Mouse (Mus musculus) heart, adult 8-10 months (tissue): ENCODE results near the gene Snap91. TPM values are rescaled to one million over a fixed set of nuclear protein-coding genes. Genes with fewer than 3 reads are reported as not detected.

Experiments
- DNase-seq: peaks from one replicate; pipeline ENCODE4 v3.0.0; 2022; ENCODE audit warnings: low spot score
- total RNA-seq, 4 experiments: library from RNA; stranded (reverse); gene quantifications; 2 replicates each; pipeline ENCODE4 v1.2.4; 2022

The Snap91 gene
- total RNA-seq, 4 experiments from 2014 or later, result 4.1 to 8.7 (median 6.3) TPM

DNA sequence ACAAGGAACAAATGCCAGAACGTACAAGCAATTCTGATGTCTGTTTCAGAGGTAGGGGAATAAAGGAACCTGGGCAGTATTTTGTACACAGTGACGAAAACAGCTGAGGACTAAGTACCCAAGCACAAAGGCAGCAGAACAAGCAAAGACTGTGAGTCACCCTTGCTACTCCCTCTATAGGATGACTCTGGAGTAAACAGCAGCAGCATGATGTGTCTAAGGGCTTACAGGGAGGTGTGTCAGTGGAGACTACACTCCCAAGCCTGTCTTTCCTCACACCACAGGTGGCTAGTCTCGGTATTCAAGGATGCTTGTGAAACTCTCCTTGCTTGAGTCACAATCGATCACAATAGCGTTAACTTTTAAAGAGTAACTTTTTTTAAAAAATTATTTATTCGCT lies 66.1 kb downstream of the Snap91 start:
- no peak for DNase-seq

GRCm38 (mm10) chr9:86813327-86813726 lies 67.1 kb downstream of the Snap91 start:
- DNase-seq, result no peak

DNA sequence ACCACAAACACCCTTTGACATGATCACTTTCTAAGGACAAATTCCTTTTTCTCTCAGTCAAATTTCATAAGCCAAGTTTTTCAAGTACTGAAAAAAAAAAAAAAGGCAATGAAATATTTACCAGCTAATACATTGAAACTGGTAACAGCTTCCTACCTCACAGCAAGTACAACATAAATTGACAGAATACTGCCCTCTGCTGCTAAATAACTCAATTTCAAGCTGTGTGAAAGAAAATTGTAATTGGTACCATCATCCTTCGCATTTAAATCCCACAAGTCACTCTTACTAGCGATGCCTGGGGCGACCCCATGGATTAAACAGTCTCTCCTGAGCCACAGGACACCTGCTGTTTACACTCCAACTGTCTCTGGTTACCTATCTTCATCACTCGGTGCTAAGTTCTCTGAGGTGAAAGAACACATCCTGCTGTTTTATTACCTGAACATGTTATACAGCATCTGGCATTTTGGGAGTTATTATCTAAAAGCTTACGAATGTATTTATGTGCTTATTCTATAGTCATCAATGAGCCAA lies 69.7 kb downstream of the Snap91 start:
- DNase-seq, result no peak

DNA sequence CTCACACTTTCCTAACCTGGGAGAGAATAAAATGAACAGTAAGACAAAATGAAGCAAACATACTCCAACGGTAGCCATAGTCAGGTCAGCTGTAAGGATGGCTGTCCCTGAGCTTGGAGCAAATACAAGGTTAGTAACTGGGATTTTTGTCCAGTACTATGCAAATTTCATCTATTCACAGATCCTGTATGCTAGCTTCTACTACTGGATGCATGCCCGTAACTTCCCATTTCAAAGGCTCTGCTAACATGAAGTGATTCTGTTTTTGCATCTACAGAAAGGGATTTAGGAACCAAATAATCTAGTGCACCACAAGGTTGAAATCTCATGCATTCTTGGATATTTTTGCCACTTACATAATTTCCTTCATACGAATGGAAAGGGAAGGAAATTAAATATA lies 70.2 kb downstream of the Snap91 start:
- no peak for DNase-seq

DNA sequence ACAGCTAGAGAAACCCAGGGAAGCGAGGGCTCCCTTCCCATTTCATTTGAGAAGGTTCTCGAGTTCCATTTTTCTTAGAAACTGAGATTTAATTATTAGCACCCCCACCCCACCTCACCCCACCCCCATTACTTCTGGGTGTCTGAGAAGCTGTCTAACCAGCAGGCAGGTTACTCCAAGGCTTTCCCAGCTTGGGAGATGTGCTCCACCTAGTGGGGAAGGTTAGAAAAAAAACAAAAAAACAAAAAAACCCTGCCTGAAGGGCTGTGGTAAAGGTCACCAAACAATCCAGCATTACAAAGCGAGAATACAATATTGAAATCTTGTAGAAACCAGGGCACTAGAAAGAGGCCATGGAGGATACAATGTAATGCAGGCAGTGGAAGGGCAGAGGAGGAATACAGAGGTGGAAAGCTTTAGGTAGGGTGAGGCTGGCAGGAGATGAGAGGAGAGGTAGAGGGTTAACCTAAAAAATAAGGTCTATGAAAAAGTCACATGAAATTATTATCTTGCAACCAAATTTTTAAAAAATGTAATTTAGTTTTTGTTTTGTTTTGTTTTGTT lies 79.8 kb downstream of the Snap91 start:
- DNase-seq, result peak; percentile 17

GRCm38 (mm10) chr9:86799099-86799498 lies 81.4 kb downstream of the Snap91 start:
- DNase-seq, result no peak

- no peak for DNase-seq
Measured at GRCm38 (mm10) chr9:86798686-86799085, 81.8 kb downstream of the Snap91 start.

DNA sequence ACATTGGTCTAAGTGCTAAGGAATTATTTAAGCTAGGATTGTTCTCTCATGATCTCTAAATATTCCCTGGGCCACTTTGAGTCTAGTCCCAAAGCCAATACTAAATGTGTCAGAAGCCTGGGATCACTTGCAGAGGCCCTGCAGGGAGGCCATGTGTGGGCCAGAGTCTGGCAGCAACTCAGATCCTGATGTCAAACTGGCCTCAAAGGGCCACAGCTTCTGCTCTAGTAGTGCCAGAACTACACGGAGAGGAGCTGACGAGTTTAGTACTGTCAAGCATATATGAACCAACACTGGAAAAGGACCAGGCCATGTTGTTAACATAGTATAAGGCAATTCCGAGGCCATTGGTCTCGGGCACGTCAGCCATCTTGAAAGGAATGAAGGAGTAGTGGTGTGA lies 82.3 kb downstream of the Snap91 start:
- DNase-seq, result no peak

- DNase-seq, result no peak
Measured at GRCm38 (mm10) chr9:86797553-86797952, 82.9 kb downstream of the Snap91 start.

DNA sequence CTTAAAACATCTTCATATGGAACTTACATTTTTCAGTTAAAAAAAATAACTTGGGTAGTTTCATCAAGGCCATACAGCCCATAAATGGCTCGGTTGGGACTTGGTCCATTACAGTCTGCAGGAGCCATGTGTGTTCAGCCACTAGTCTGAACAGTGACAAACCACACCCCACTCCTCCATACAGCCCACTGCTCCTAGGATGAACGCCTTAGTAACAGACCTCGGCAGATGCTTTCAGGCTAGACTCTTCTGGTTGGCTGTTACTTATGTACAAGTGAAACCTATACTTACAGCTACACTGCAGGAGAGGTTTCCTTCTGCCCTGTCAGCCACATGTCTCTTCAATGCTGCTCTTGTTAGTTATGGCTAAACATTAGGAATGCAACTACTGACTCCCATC lies 85.2 kb downstream of the Snap91 start:
- no peak for DNase-seq

GRCm38 (mm10) chr9:86791927-86792326 lies 88.5 kb downstream of the Snap91 start:
- DNase-seq, result no peak

- no peak for DNase-seq
Measured at GRCm38 (mm10) chr9:86789186-86789585, 91.3 kb downstream of the Snap91 start.

GRCm38 (mm10) chr9:86782836-86783235 lies 97.6 kb downstream of the Snap91 start:
- no peak for DNase-seq

DNA sequence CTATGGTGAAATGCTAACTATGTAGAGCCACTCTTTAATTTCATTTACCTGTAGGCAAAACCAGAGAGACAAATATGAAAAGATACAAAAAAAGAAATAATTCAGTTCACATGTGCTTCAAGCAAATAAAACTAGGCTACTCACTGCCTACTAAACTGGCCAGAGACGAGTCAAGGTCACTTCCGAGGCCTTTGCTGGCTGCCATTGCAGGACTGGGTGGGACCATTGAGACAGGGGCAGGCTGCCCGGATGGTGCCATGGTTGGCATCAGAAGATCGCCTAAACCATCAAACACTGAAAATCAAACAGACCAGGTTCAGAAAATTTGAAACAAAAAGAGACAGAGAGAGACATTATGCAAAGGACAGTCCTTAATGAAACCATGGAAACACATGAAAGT lies 99.0 kb downstream of the Snap91 start:
- DNase-seq, result no peak

DNA sequence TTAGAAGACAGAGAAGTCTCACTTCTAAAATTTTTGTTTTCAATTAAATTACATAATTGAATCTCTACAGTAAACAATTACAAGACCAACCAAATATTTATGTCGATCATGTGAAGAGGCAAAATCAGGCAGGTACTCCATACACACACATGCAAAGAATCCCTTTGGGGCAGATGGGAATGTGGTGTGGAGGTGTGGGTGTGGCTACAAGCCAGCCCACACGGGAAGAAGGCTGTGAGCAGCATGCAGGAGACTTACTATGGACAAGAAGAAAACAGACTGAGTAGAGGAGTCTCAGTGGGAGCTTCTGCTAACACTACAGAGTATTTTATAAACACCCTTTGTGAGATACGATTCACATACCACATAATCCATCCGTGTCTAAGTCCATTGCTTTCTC lies 102.2 kb downstream of the Snap91 start:
- no peak for DNase-seq

DNA sequence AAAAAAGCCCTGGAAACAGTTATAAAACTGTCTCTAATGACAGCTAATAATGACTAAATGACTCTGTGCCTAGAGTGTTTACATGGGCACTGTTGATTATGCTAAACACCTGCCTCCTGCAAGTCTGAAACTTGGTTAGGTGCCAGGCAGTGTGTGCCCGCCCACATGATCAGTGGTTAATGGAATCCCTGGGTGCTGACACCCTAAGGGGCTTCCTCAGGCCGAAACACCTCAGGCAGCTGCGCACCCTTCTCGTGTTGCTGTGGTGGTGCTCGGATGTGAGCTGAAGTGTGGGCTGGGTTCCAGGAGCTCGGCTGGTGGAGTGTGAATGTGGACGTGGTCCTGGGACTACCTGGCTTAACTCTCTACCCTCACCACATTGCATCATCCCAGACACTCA lies 103.1 kb downstream of the Snap91 start:
- no peak for DNase-seq

DNA sequence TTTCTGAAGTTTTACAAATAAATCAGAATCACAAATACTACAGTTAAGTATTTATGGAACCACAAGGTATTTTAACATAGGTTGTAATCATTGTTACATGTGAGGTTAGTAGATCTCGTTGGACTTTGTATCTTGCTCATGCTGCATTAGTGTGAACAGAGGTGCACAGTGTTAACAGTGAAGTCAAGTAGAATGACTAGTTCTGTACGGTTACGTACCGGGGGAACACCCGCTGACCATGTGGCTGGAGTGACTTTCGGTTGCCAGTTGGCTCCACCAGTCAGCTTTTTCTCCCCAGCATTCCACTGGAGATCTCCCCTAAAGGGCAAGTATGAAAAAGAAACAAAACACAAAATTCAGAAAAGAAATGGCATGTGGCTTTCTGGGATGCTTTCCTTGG lies 105.1 kb downstream of the Snap91 start:
- no peak for DNase-seq

- no peak for DNase-seq
Measured at GRCm38 (mm10) chr9:86773996-86774395, 106.5 kb downstream of the Snap91 start.

DNA sequence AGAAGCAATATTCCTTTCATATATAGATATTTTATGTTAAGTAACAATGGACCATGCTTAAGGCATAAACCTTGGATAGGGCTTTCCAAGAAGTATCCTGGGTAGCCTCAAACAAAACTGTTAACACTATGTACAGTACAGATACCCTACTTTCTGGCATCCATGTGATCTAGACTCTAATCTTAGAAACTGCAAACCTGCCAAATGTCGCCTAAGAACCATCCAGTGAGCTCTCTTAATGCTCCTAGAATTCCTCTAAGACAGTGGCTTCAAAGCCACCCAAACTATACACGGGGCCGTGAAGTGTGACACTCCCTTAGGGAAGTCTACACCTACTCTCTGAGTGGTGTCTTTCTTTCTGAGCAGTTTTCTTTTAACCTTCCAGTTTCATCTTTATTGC lies 107.6 kb downstream of the Snap91 start:
- no peak for DNase-seq

DNA sequence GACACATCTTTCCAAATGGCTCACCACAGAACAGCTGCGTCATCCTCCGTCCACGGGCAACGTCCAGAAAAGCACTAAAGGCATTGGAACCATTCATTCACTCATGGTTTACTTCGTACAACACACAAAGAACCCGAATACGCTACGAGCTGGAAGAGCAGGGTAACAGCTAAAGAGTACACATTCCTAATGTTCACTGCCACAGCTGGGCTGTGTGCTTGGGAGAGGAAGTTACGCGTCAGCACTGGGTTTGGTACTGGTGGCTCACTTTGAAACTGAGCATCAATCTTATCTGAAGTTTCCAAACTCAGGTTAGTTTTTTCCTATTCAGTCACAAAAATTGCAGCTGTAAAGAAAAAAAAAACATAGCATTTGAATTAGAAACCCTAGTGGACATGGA lies 113.5 kb downstream of the Snap91 start:
- DNase-seq, result no peak

DNA sequence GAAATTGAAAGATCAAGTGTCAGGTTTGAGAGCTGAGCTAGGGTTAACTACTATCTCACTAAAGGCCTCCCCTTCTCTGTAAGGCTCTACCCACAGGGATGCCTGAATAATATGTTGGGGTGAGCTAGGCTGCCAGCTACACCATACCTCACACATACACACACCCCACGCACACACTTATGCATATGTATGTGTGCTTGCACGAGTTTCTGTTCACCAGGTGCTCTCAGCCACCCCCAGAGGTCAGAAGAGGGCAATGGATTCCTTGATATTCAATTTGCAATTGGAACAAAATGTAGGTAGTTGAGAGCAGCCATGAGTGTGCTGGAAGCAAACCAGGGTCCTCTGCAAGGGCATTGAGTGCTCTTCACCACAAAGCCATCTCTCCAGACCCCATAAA lies 116.5 kb downstream of the Snap91 start:
- DNase-seq, result no peak

DNA sequence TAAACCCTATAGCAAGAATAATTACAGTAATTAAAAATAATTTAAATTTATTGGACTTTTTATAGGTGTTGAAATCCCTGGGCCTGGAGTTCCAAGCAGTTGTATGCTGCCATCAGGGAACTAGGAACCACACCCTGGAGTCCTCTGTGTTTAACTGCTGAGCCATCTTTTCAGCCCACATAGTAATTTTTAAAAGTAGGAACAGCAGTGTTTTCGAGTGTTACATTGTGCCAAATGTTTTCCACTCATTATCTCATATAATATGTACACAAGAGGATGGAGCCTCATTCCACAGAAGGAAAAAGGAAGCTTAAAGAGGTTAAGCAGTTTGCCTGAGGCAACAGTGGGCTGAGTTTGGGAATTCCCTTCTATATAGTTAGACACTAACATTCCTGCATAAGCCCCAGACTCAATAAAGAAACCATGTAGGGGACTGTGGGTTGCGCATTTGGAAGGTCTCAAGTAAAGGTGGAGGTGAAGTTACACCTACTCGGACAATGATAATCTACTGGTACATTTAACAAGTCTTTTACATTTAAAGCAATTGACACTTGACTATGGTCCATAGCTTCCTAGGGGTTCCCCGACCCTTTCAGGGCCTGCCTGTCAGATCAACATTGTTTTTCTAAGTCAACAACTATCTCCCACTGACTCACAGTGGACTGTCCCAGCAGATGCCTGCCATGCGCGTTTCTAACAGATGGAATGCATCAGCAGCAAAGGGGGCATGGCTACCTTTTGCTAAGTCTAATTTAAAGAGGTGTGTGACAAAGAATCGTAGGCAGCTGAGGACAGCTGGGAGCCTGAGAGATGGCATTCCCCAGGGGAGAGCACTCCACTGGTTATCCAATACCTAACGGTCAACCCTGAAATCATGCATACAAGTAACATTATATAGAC lies 117.7 kb downstream of the Snap91 start:
- DNase-seq, result no peak

DNA sequence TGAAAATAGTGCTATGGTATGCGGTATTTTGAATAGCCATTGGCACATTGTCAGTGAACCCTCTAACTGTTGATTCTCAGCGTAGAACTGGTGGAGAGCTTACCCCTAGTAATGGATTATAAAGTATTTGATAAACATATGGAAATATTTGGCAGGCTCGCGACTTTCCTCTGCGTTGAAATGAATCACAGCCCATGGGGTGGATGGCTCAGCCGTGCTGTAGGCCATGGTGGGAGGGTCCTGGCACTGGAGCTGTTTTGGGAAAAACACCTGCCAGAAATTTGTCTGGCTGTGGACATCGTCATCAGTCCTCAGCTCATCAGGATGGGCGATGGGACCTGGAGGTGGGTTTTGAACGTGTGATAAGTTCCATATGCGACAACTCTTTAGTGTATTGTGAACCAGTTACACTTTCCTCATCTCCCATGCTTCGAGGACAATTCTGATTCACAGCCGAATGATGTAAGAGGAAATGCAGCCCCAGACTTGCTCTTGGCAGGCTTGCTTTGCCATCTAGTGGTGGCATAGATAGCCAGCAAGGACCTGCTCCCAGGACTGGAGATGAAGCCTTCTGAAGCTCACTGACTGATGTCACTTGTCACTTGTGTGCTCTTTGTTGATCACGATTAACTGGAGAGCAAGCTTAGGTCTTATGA lies 134.4 kb downstream of the Snap91 start:
- DNase-seq, result peak; percentile 59
